12 mouse cellular contexts compared by ENCODE assay signal in the genomic region with DNA sequence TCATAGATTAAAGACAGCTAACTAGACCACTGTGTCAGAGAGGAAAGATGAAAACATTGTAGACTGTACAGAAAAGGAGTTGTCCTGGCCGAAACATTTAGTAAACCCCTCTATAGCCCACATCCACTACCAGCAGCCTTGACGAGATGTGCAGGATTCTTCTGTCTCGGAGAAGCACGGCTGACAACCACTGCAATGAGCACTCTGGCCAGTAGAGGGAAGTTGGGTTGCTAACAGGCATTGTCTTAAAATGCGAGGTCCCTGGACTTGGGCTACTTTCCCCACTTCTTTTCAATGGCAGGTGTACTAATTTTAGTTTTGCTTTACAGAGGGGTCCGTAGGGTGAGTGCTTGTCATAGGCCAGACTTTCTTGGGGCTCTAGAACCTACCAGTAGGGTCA. TPM values are rescaled to one million over a fixed set of nuclear protein-coding genes. Genes with fewer than 3 reads are reported as not detected.
A peak's percentile ranks its signal among the peaks of the same experiment; 100 is the strongest.
DNase-seq lines count a peak whose midpoint lies in the region; TF ChIP-seq lines count a peak whose summit lies in the region.
"Had no signal": no experiment of that assay in that cellular context is flagged by ENCODE, and none has a peak within 500 bp of the region (broad histone marks: within the 10 kb centered on the region; RNA-seq: fewer than 3 reads in every experiment).

No protein-coding gene starts in this region.

- WGBS in heart, adult 2 months: 57% methylated on average over 6 of the region's 6 CpGs
- WGBS in lung, adult 2 months: 71% methylated on average over 6 of the region's 6 CpGs
- WGBS in embryonic facial prominence, embryonic 10.5 days: 74% methylated on average over 6 of the region's 6 CpGs
- WGBS in limb, embryonic 10.5 days: 72% methylated on average over 6 of the region's 6 CpGs

- TF ChIP-seq CTCF in heart, adult 2 months (IDR thresholded peaks at IDR 0.05): peak; percentile 50
- TF ChIP-seq CTCF in lung, adult 2 months (IDR thresholded peaks at IDR 0.05; ENCODE audit: insufficient read depth, low read length): peak; percentile 42; the same call in 1 of the 2 replicates

- no peak for DNase-seq in heart, adult 2 months
- DNase-seq in heart, adult 11 months: no peak
- no peak for DNase-seq in lung, adult 2 months
- DNase-seq in lung, postnatal 25 days (ENCODE audit: low spot score): no peak
- DNase-seq in ES-E14 (ENCODE audit: low read depth, low spot score): peak; percentile 7
- peak; percentile 15 for DNase-seq in embryonic facial prominence, embryonic 10.5 days (ENCODE audit: low spot score)
- no peak for DNase-seq in limb, embryonic 10.5 days (ENCODE audit: low spot score)
- DNase-seq in c-Kit-positive CD71-positive TER-119-positive erythroid progenitor cells, embryonic 14.5 days (ENCODE audit: low spot score): no peak
- DNase-seq: gastrocnemius, postnatal 25 days; thymus, postnatal 25 days had no signal

- intact Hi-C loops in heart, adult 2 months (cut with DNase I): no loop called here

- no peaks in the 10 kb centered on the region for H3K79me2 ChIP-seq in heart, adult 2 months (replicated peaks; ENCODE audit: control insufficient read depth, insufficient read depth, low read length)

- H3K27me3 ChIP-seq in heart, adult 2 months (ENCODE audit: control insufficient read depth, insufficient read depth, low read length): no peaks in the 10 kb centered on the region
- no peaks in the 10 kb centered on the region for H3K27me3 ChIP-seq in embryonic facial prominence, embryonic 10.5 days (replicated peaks; ENCODE audit: low read depth, poor library complexity, severe bottlenecking)
- no peaks in the 10 kb centered on the region for H3K27me3 ChIP-seq in limb, embryonic 10.5 days (ENCODE audit: low read depth, poor library complexity, severe bottlenecking)
- H3K27me3 ChIP-seq: embryonic facial prominence, embryonic 12.5 days; midbrain, embryonic 12.5 days had no signal

- H3K36me3 ChIP-seq in heart, adult 2 months (ENCODE audit: control insufficient read depth, insufficient read depth, low read length): peaks cover 3% of the 10 kb centered on the region
- H3K36me3 ChIP-seq in ES-E14 (ENCODE audit: control insufficient read depth, insufficient read depth, low read length, poor library complexity, severe bottlenecking): peaks cover 54% of the 10 kb centered on the region
- peaks cover 83% of the 10 kb centered on the region for H3K36me3 ChIP-seq in embryonic facial prominence, embryonic 10.5 days (replicated peaks)
- H3K36me3 ChIP-seq in limb, embryonic 10.5 days: peaks cover 82% of the 10 kb centered on the region

- TF ChIP-seq EP300 in heart, adult 2 months (IDR thresholded peaks at IDR 0.05; ENCODE audit: insufficient read depth, low read depth, low read length): no peak

- no peak for TF ChIP-seq POLR2A in heart, adult 2 months (IDR thresholded peaks at IDR 0.05; ENCODE audit: insufficient read depth, low read depth, low read length)
- no peak for TF ChIP-seq POLR2A in lung, adult 2 months (IDR thresholded peaks at IDR 0.05; ENCODE audit: borderline replicate concordance, extremely low read depth, low read depth, low read length)

- H3K9ac ChIP-seq in heart, adult 2 months (ENCODE audit: low read depth, low read length): no peak overlapping the region
- H3K9ac ChIP-seq in ES-E14 (ENCODE audit: insufficient read depth, low read depth, low read length, poor library complexity, severe bottlenecking): no peak overlapping the region
- H3K9ac ChIP-seq: embryonic facial prominence, embryonic 12.5 days; midbrain, embryonic 12.5 days had no signal

- no peaks in the 10 kb centered on the region for H3K9me3 ChIP-seq in ES-E14 (ENCODE audit: control insufficient read depth, insufficient read depth, low read depth, low read length)
- no peaks in the 10 kb centered on the region for H3K9me3 ChIP-seq in embryonic facial prominence, embryonic 10.5 days
- H3K9me3 ChIP-seq in limb, embryonic 10.5 days (replicated peaks): no peaks in the 10 kb centered on the region
- H3K9me3 ChIP-seq: embryonic facial prominence, embryonic 12.5 days; midbrain, embryonic 12.5 days had no signal

- in situ Hi-C loops in ES-E14 (cut with MboI; ENCODE audit: low sequenced_read_pairs in 2 of 2, unreplicated experiment in 2 of 2): no loop called here

- H3K27ac ChIP-seq in heart, adult 2 months: no peak overlapping the region
- H3K27ac ChIP-seq in ES-E14 (ENCODE audit: insufficient read depth, low read depth, low read length, poor library complexity, severe bottlenecking): no peak overlapping the region
- no peak overlapping the region for H3K27ac ChIP-seq in embryonic facial prominence, embryonic 10.5 days (replicated peaks)
- H3K27ac ChIP-seq in limb, embryonic 10.5 days: no peak overlapping the region
- H3K27ac ChIP-seq: embryonic facial prominence, embryonic 12.5 days; midbrain, embryonic 12.5 days had no signal

- no peaks in the 10 kb centered on the region; the same call in 1 of the 2 replicates for H3K4me1 ChIP-seq in heart, adult 2 months (ENCODE audit: control insufficient read depth, insufficient read depth, low read length)
- no peaks in the 10 kb centered on the region for H3K4me1 ChIP-seq in lung, adult 2 months (ENCODE audit: control insufficient read depth, insufficient read depth, low read length)
- H3K4me1 ChIP-seq in ES-E14 (ENCODE audit: control insufficient read depth in 2 of 2, insufficient read depth in 2 of 2, low read length in 2 of 2, poor library complexity in 1 of 2): no peaks in the 10 kb centered on the region
- H3K4me1 ChIP-seq in embryonic facial prominence, embryonic 10.5 days: no peaks in the 10 kb centered on the region
- H3K4me1 ChIP-seq in limb, embryonic 10.5 days: no peaks in the 10 kb centered on the region
- H3K4me1 ChIP-seq: embryonic facial prominence, embryonic 12.5 days; midbrain, embryonic 12.5 days had no signal

- no peak overlapping the region for H3K4me3 ChIP-seq in heart, adult 2 months
- H3K4me3 ChIP-seq in lung, adult 2 months (replicated peaks; ENCODE audit: extremely low read depth, low read depth, low read length): no peak overlapping the region
- H3K4me3 ChIP-seq in ES-E14 (ENCODE audit: insufficient read depth in 1 of 2, low read depth in 1 of 2, low read length in 2 of 2, poor library complexity in 1 of 2, severe bottlenecking in 1 of 2): no peak overlapping the region
- H3K4me3 ChIP-seq in embryonic facial prominence, embryonic 10.5 days: no peak overlapping the region
- H3K4me3 ChIP-seq in limb, embryonic 10.5 days: no peak overlapping the region
- H3K4me3 ChIP-seq: embryonic facial prominence, embryonic 12.5 days; midbrain, embryonic 12.5 days had no signal

TF ChIP-seq in ES-E14, 5 proteins besides CTCF, POLR2A, EP300 and RAD21:
- TF ChIP-seq HCFC1 (IDR thresholded peaks at IDR 0.05; ENCODE audit: borderline replicate concordance, insufficient read depth, low read length): no peak
- no peak for TF ChIP-seq MAFK (IDR thresholded peaks at IDR 0.05; ENCODE audit: insufficient read depth, low read depth, low read length)
- TF ChIP-seq CHD2 (IDR thresholded peaks at IDR 0.05; ENCODE audit: low read depth, low read length): no peak
- TF ChIP-seq ZNF384 (IDR thresholded peaks at IDR 0.05; ENCODE audit: low read depth, low read length): no peak
- no peak for TF ChIP-seq ZC3H11A (IDR thresholded peaks at IDR 0.05; ENCODE audit: borderline replicate concordance, low read depth, low read length)

RNA-seq across cellular contexts. Expression of a gene that starts 30.9 kb away (rescaled TPM):
- total RNA-seq in heart, adult 2 months (2021): 10 to 100 TPM; 48.1 to 48.6 TPM
- 64.2 and 77.2 TPM in 2 replicates for polyA plus RNA-seq in heart, adult 2 months (2012; rRNA removed)
- 53.9 and 76.0 TPM in 2 replicates for polyA plus RNA-seq in lung, adult 2 months (2012; rRNA removed)
- 37.2 and 42.4 TPM in 2 replicates for total RNA-seq in ES-E14 (2012; rRNA removed)
- 58.6 and 60.2 TPM in 2 replicates for polyA plus RNA-seq in embryonic facial prominence, embryonic 10.5 days (2016; fragmentation: Nextera tagmentation; extraction: Ambion mirVana)
- polyA plus RNA-seq in limb, embryonic 10.5 days (2016; fragmentation: Nextera tagmentation; extraction: Ambion mirVana): 49.2 and 60.2 TPM in 2 replicates

RNA-seq across cellular contexts. Expression of a gene that starts 40.4 kb away (rescaled TPM):
- total RNA-seq in heart, adult 2 months (2021): 1 to 10 TPM; 5.0 to 8.1 TPM
- polyA plus RNA-seq in heart, adult 2 months (2012; rRNA removed): 5.2 and 5.4 TPM in 2 replicates
- 6.2 and 6.9 TPM in 2 replicates for polyA plus RNA-seq in lung, adult 2 months (2012; rRNA removed)
- 1.5 TPM in 2 replicates for total RNA-seq in ES-E14 (2012; rRNA removed)
- polyA plus RNA-seq in embryonic facial prominence, embryonic 10.5 days (2016; fragmentation: Nextera tagmentation; extraction: Ambion mirVana): 0.54 and 0.56 TPM in 2 replicates
- polyA plus RNA-seq in limb, embryonic 10.5 days (2016; fragmentation: Nextera tagmentation; extraction: Ambion mirVana): 0.34 and 0.51 TPM in 2 replicates
- total RNA-seq: gastrocnemius, postnatal 25 days had no signal

RNA-seq across cellular contexts. Expression of a gene that starts 47.6 kb away (rescaled TPM):
- total RNA-seq in heart, adult 2 months (2021): 10 to 100 TPM; 18.2 to 21.0 TPM
- polyA plus RNA-seq in heart, adult 2 months (2012; rRNA removed): 22.5 and 27.9 TPM in 2 replicates
- polyA plus RNA-seq in lung, adult 2 months (2012; rRNA removed): 99.7 and 124 TPM in 2 replicates
- total RNA-seq in ES-E14 (2012; rRNA removed): 32.7 and 40.9 TPM in 2 replicates
- polyA plus RNA-seq in embryonic facial prominence, embryonic 10.5 days (2016; fragmentation: Nextera tagmentation; extraction: Ambion mirVana): 25.3 and 25.7 TPM in 2 replicates
- 27.5 and 34.4 TPM in 2 replicates for polyA plus RNA-seq in limb, embryonic 10.5 days (2016; fragmentation: Nextera tagmentation; extraction: Ambion mirVana)

Comparison
In these comparisons a context has a peak if more than half of its experiments do, and no peak if none do; other contexts are left out.
1. DNase-seq: peak in ES-E14 (single experiment) and embryonic facial prominence, embryonic 10.5 days (single experiment); none in heart, adult 2 months (0 of 2), heart, adult 11 months (single experiment), lung, adult 2 months (single experiment), lung, postnatal 25 days (single experiment), limb, embryonic 10.5 days (single experiment) and c-Kit-positive CD71-positive TER-119-positive erythroid progenitor cells, embryonic 14.5 days (single experiment).